Mouse (Mus musculus) liver, embryonic 13.5 days (tissue): Measurements from ENCODE around the gene Ctnna2. TPM values are rescaled to one million over a fixed set of nuclear protein-coding genes. Genes with fewer than 3 reads are reported as not detected.

Experiments used
- ATAC-seq: fragments of 200-750 bp; cut with Nextera tagmentation; 2 replicates; pipeline ENCODE4 v1.8.0; 2017; ENCODE audit warnings: low read depth, mild to moderate bottlenecking, moderate number of reproducible peaks, moderate library complexity
- DNase-seq: peaks from one replicate; pipeline ENCODE4 v3.0.0; 2022
- H3K27ac ChIP-seq: fragments of 300-500 bp; sonication (generic); 2 replicates; pipeline ENCODE4 v1.5.1; 2015; ENCODE audit warnings: moderate library complexity, mild to moderate bottlenecking, inconsistent platforms
- H3K27me3 ChIP-seq: fragments of 300-500 bp; sonication (generic); 2 replicates; pipeline ENCODE4 v1.6.1; 2015; ENCODE audit warnings: mild to moderate bottlenecking, inconsistent platforms
- H3K36me3 ChIP-seq: fragments of 300-500 bp; sonication (generic); 2 replicates; pipeline ENCODE4 v1.6.1; 2015; ENCODE audit warnings: mild to moderate bottlenecking, inconsistent platforms
- H3K4me1 ChIP-seq: fragments of 300-500 bp; sonication (generic); replicated peaks from 2 replicates; pipeline ENCODE4 v1.6.1; 2015; ENCODE audit warnings: inconsistent platforms
- H3K4me2 ChIP-seq: fragments of 300-500 bp; sonication (generic); 2 replicates; pipeline ENCODE4 v1.6.1; 2015; ENCODE audit warnings: inconsistent platforms, mild to moderate bottlenecking, moderate library complexity
- H3K4me3 ChIP-seq: fragments of 300-500 bp; sonication (generic); replicated peaks from 2 replicates; pipeline ENCODE4 v1.5.1; 2015; ENCODE audit warnings: mild to moderate bottlenecking, inconsistent platforms
- H3K9ac ChIP-seq: fragments of 300-500 bp; sonication (generic); 2 replicates; pipeline ENCODE4 v1.6.1; 2015; ENCODE audit warnings: mild to moderate bottlenecking, inconsistent platforms
- H3K9me3 ChIP-seq: fragments of 300-500 bp; sonication (generic); replicated peaks from 2 replicates; pipeline ENCODE4 v1.6.1; 2016; ENCODE audit warnings: inconsistent platforms
- WGBS: fragments of 180-500 bp; shearing (Covaris S2); methylation state at CpG from one replicate; pipeline ENCODE4 v1.1.7; 2015; ENCODE audit not compliant: insufficient replicate concordance; 5-methylcytosine and 5-hydroxymethylcytosine counted together
- polyA plus RNA-seq: library from polyadenylated mRNA; unstranded; fragments of >200 nt; fragmentation: Nextera tagmentation; extraction: Ambion mirVana; gene quantifications from 2 replicates; pipeline ENCODE4 v1.2.1, GENCODE M21; 2015

Ctnna2 gene
- polyA plus RNA-seq = 0.27 and 0.30 TPM in 2 replicates

- H3K9ac ChIP-seq = no peak within 1 kb of the TSS
- peak; percentile 59; the same call in 1 of the 2 replicates for ATAC-seq
- no peaks in the 10 kb centered on the region for H3K4me1 ChIP-seq
- no peaks in the 10 kb centered on the region for H3K9me3 ChIP-seq
- peak within 1 kb of the TSS; percentile 45 for H3K4me3 ChIP-seq
- H3K4me2 ChIP-seq = peak within 1 kb of the TSS; percentile 60
- no peaks in the 10 kb centered on the region for H3K27me3 ChIP-seq
- 2% methylated on average over 55 of the region's 58 CpGs for WGBS
- no peaks in the 10 kb centered on the region for H3K36me3 ChIP-seq
- no peak within 1 kb of the TSS for H3K27ac ChIP-seq
- DNase-seq = peak; percentile 2
Observed at GRCm38 (mm10) chr6:77979241-77979961, at the start of gene Ctnna2. Gene Ctnna2, minus strand, starts transcription at chr6:77979699.

GRCm38 (mm10) chr6:77980137-77981052, 896 bp upstream of the Ctnna2 start:
- H3K36me3 ChIP-seq = no peaks in the 10 kb centered on the region
- H3K9ac ChIP-seq = no peak overlapping the region
- H3K9me3 ChIP-seq = no peaks in the 10 kb centered on the region
- H3K27me3 ChIP-seq = no peaks in the 10 kb centered on the region
- no peaks in the 10 kb centered on the region for H3K4me1 ChIP-seq
- WGBS = 14% methylated on average over 15 of the region's 15 CpGs
- H3K4me2 ChIP-seq = peak overlapping the region; percentile 60; the same call in 1 of the 2 replicates
- ATAC-seq (no peak), DNase-seq (no peak)
- H3K4me3 ChIP-seq = no peak overlapping the region
- H3K27ac ChIP-seq = no peak overlapping the region

GRCm38 (mm10) chr6:77978476-77979240, 841 bp downstream of the Ctnna2 start:
- WGBS = 25% methylated on average over 10 of the region's 10 CpGs
- DNase-seq = no peak
- H3K27ac ChIP-seq = no peak overlapping the region
- H3K9me3 ChIP-seq = no peaks in the 10 kb centered on the region
- H3K4me2 ChIP-seq = peak overlapping the region; percentile 60; the same call in 1 of the 2 replicates
- no peak for ATAC-seq
- H3K9ac ChIP-seq = no peak overlapping the region
- H3K4me3 ChIP-seq = no peak overlapping the region
- H3K4me1 ChIP-seq = no peaks in the 10 kb centered on the region
- H3K36me3 ChIP-seq = no peaks in the 10 kb centered on the region
- no peaks in the 10 kb centered on the region for H3K27me3 ChIP-seq

- Histone ChIP-seq H3K4me1 (no peaks in the 10 kb centered on the region), H3K4me3 (no peak overlapping the region), H3K27me3 (no peaks in the 10 kb centered on the region), H3K4me2 (no peak overlapping the region), H3K9ac (no peak overlapping the region), H3K27ac (no peak overlapping the region), H3K36me3 (no peaks in the 10 kb centered on the region), H3K9me3 (no peaks in the 10 kb centered on the region)
- DNase-seq (no peak), ATAC-seq (no peak)
- WGBS = 55% methylated on average over 10 of the region's 10 CpGs
Observed at GRCm38 (mm10) chr6:77970545-77971242, 8.8 kb downstream of the Ctnna2 start.

GRCm38 (mm10) chr6:77969774-77970173, 9.7 kb downstream of the Ctnna2 start:
- Histone ChIP-seq H3K36me3 (no peaks in the 10 kb centered on the region), H3K4me2 (no peak overlapping the region), H3K4me1 (no peaks in the 10 kb centered on the region), H3K27me3 (no peaks in the 10 kb centered on the region), H3K27ac (no peak overlapping the region), H3K9ac (no peak overlapping the region), H3K9me3 (no peaks in the 10 kb centered on the region), H3K4me3 (no peak overlapping the region)
- 43% methylated on average over 4 of the region's 4 CpGs for WGBS
- DNase-seq = no peak
- ATAC-seq = no peak

- Histone ChIP-seq H3K27ac (no peak overlapping the region), H3K9me3 (no peaks in the 10 kb centered on the region), H3K4me1 (no peaks in the 10 kb centered on the region), H3K4me2 (no peak overlapping the region), H3K9ac (no peak overlapping the region), H3K27me3 (no peaks in the 10 kb centered on the region), H3K36me3 (no peaks in the 10 kb centered on the region), H3K4me3 (no peak overlapping the region)
- WGBS = 73% methylated on average over 1 of the region's 1 CpGs
- DNase-seq (no peak), ATAC-seq (no peak)
Observed at GRCm38 (mm10) chr6:77962011-77962410, 17.5 kb downstream of the Ctnna2 start.

GRCm38 (mm10) chr6:77951276-77951675, 28.2 kb downstream of the Ctnna2 start:
- WGBS = 75% methylated on average over 4 of the region's 4 CpGs

GRCm38 (mm10) chr6:77950690-77951089, 28.8 kb downstream of the Ctnna2 start:
- Histone ChIP-seq H3K9me3 (no peaks in the 10 kb centered on the region), H3K36me3 (no peaks in the 10 kb centered on the region), H3K4me2 (no peak overlapping the region), H3K4me3 (no peak overlapping the region), H3K27me3 (no peaks in the 10 kb centered on the region), H3K4me1 (no peaks in the 10 kb centered on the region), H3K27ac (no peak overlapping the region), H3K9ac (no peak overlapping the region)
- 68% methylated on average over 2 of the region's 2 CpGs for WGBS
- ATAC-seq (no peak), DNase-seq (no peak)

More at GRCm38 (mm10) chr6:77951276-77951675, 28.2 kb downstream of the Ctnna2 start:
- Histone ChIP-seq H3K4me3 (no peak overlapping the region), H3K9me3 (no peaks in the 10 kb centered on the region), H3K36me3 (no peaks in the 10 kb centered on the region), H3K4me1 (no peaks in the 10 kb centered on the region), H3K27ac (no peak overlapping the region), H3K4me2 (no peak overlapping the region), H3K27me3 (no peaks in the 10 kb centered on the region), H3K9ac (no peak overlapping the region)
- ATAC-seq (no peak), DNase-seq (no peak)

- Histone ChIP-seq H3K9me3 (no peaks in the 10 kb centered on the region), H3K36me3 (no peaks in the 10 kb centered on the region), H3K4me3 (no peak overlapping the region), H3K27ac (no peak overlapping the region), H3K27me3 (no peaks in the 10 kb centered on the region), H3K4me2 (no peak overlapping the region), H3K9ac (no peak overlapping the region), H3K4me1 (no peaks in the 10 kb centered on the region)
- ATAC-seq (no peak), DNase-seq (no peak)
- WGBS = 58% methylated on average over 3 of the region's 3 CpGs
Observed at GRCm38 (mm10) chr6:77929375-77929774, 50.1 kb downstream of the Ctnna2 start.

GRCm38 (mm10) chr6:77873150-77873549, 106.3 kb downstream of the Ctnna2 start:
- ATAC-seq (no peak), DNase-seq (no peak)
- Histone ChIP-seq H3K27me3 (no peaks in the 10 kb centered on the region), H3K27ac (no peak overlapping the region), H3K9ac (no peak overlapping the region), H3K36me3 (no peaks in the 10 kb centered on the region), H3K9me3 (no peaks in the 10 kb centered on the region), H3K4me1 (no peaks in the 10 kb centered on the region), H3K4me2 (no peak overlapping the region), H3K4me3 (no peak overlapping the region)
- 90% methylated on average over 2 of the region's 2 CpGs for WGBS
